Mouse (Mus musculus) stomach, embryonic 15.5 days (tissue): ENCODE results near the gene Zfp853. TPM values are rescaled to one million over a fixed set of nuclear protein-coding genes. Genes with fewer than 3 reads are reported as not detected.

Experiments used
- polyA plus RNA-seq: library from polyadenylated mRNA; unstranded; fragments of >200 nt; fragmentation: Nextera tagmentation; extraction: Ambion mirVana; gene quantifications from 2 replicates; pipeline ENCODE4 v1.2.1, GENCODE M21; 2015

The Zfp853 gene
- polyA plus RNA-seq, 1 experiment from 2014 or later, result 0.09 TPM

Other genes with a start within 250 kb of the Zfp853 start
- gene Rnf216, start 180.6 kb downstream of the Zfp853 start, polyA plus RNA-seq, result 33.9 and 35.2 TPM in 2 replicates
- not detected in 2 replicates for gene Olfr718-ps1, start 146.0 kb downstream of the Zfp853 start, polyA plus RNA-seq
- gene Rbak, start 112.8 kb downstream of the Zfp853 start, polyA plus RNA-seq, result 10.5 and 11.1 TPM in 2 replicates
- gene Spdye4b, start 112.6 kb downstream of the Zfp853 start, polyA plus RNA-seq, result 0.09 TPM in 1 of 2 replicates, not detected in the other
- not detected in 2 replicates for gene Spdye4a, start 66.7 kb downstream of the Zfp853 start, polyA plus RNA-seq
- gene Zfp12, start 58.5 kb downstream of the Zfp853 start, polyA plus RNA-seq, result 12.8 and 13.2 TPM in 2 replicates
- 3.0 and 3.3 TPM in 2 replicates for gene Zfp316, start 23.6 kb downstream of the Zfp853 start, polyA plus RNA-seq
- 32.6 and 34.3 TPM in 2 replicates for gene E130309D02Rik, start 21.7 kb upstream of the Zfp853 start, polyA plus RNA-seq
- gene Zdhhc4, start 35.6 kb upstream of the Zfp853 start, polyA plus RNA-seq, result 66.5 and 70.2 TPM in 2 replicates
- 1.1 and 2.0 TPM in 2 replicates for gene Grid2ip, start 63.7 kb upstream of the Zfp853 start, polyA plus RNA-seq
- 357 and 384 TPM in 2 replicates for gene Kdelr2, start 110.2 kb upstream of the Zfp853 start, polyA plus RNA-seq
- 10.4 and 11.3 TPM in 2 replicates for gene Daglb, start 171.0 kb upstream of the Zfp853 start, polyA plus RNA-seq
- 425 and 464 TPM in 2 replicates for gene Rac1, start 234.4 kb upstream of the Zfp853 start, polyA plus RNA-seq